Mouse (Mus musculus) left cerebral cortex, postnatal 25 days (tissue): ENCODE results near the gene Akap10. TPM values are rescaled to one million over a fixed set of nuclear protein-coding genes. Genes with fewer than 3 reads are reported as not detected.
"Not testable (repeated sequence)": the region's sequence is repeated elsewhere in the genome, so short reads cannot be mapped to it uniquely, and the experiment has no call there.

Source experiments
- DNase-seq, 2 experiments: peaks; one replicate each; pipeline ENCODE4 v3.0.0; 2022; ENCODE audit warnings: low spot score in 2 of 2, mixed read lengths in 1 of 2
- intact Hi-C: fragments of 180-260 bp; cut with DNase I; formaldehyde crosslinking; loops from one replicate; pipeline ENCODE4 v1.15.1; 2025
- total RNA-seq, 2 experiments: library from RNA; stranded (reverse); gene quantifications; 2 replicates each; pipeline ENCODE4 v1.2.3; 2021

Gene Akap10
- 10 to 100 TPM; 33.1 to 36.8 TPM for total RNA-seq

DNA sequence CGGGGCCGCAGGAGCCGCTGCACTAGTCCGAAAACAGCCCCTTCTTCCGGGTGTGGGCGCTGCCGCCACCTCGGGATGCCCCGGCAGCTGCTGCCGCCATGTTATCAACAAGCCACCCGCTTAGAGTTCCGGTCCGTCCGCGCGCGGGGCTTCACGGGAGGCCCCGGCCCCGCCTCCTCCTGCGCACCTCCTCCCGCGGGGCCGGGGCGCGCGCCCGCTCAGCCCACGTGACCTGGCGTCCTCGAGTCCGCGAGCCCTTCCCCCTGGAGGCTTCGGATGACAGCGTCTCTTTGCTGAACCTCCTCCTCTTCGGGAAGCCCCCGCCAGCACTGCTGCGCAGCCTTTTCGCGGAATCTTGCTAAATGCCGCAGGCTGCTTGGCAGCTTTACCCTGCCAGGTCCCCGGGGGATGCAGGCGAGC is at the start of gene Akap10:
Akap10 (minus strand) TSS at position 155 of the 420 bp plus-strand sequence.
- peak; percentile 96 to 97 for DNase-seq
- intact Hi-C loops: no loop called here

DNA sequence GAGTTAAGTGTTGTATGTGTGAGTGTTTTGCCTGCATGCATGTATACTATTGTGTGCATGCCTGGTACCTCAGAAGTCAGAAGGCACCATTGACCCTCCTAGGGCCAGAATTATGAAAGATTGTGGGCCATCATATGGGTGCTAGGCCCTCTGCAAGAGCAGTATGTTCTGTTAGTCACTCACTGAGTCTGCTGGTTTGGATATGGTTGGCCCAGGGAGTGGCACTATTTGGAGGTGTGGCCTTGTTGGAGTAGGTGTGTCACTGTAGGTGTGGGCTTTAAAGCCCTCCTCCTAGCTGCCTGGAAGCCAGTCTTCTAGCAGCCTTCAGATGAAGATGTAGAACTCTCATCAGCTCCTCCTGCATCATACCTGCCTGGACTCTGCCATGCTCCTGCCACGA is 45.7 kb upstream of the Akap10 start:
- intact Hi-C loops: no loop called here

DNA sequence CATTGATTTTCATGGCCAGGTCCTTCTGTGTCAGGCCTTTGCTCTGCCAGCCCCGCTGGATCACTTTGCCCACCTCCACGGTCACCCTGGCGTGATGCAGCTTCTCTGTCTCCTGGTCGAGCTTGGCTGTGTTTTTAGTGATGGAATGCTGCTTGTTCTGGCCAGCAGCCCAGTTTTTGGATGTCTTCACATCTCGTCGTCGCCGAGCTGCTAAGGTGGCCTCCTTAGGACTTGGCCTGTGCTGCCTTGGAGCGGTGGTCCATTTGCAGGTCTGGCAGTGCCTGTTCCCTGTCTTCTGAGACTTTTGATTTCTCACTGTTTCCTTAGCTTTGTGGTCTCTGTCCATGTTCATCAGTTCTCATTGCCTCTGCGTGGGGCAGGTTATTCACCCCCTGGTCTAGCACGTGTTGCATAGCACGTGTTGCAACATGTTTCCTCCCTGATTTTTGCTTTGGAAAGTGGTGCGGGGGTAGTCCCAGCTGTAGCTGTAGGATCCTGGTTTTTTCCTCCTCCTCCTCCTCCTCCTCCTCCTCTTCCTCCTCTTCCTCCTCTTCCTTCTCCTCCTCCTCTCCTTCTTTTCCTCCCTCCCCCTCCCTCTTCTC is 44.2 kb upstream of the Akap10 start:
- no peak for DNase-seq
- intact Hi-C loops: no loop called here

More for the DNA sequence above, 45.7 kb upstream of the Akap10 start:
- DNase-seq: no peak

DNA sequence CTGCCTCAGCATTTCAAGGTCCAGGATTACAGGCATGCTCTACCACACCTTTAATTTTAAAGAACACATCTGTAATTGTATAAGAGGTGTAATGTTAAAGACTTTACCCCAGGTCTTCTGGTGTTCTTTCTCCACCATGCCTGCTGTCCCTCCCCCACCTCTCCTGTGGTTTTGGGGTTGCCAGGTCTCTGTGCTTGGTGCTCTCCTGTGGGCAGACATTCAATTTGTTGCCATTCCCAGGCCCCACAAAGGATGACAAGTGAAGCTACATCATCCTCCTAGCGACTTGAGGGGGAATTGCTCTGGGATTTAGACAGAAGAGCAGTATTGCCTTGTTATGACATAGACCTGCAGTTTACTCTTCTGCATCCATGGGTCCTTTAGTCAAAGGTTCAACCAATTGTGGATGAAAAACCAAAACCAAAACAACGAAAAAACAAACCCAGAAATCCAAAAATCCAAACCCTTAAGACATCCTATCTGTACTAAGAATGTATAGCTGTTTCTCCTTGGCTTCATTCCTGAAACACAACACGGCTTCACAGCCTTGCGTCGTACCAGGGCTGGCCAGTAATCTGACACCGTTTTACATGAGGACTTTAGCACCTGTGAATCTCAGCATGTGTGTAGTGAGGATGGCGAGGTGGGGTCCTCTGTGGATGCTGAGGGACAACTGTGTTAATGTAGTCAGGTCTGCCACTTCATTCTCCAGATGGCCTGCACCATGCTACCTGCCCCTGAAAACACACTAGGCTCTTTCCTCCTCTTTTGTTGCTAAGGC is 41.6 kb upstream of the Akap10 start:
- DNase-seq: no peak
- intact Hi-C loops: no loop called here

DNA sequence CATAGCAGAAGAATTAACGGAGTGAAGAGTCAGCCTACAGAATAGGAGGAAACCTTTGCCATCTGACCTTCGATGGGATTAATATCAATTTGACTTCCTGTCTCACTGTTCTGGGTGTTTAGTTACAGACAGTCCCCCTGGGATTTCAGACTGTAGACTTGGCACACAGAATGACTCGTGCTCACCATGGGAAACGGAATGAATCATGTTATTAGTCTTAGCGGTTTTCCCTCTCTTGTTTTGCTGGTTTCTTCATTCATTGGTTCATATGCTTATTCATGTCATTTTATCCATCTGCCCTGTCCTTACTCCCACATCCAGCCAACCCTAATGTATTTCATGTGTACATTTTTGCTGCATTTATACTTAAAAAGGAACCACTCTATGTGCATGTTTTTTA is 40.8 kb upstream of the Akap10 start:
- peak in 1 of 2 experiments; percentile 16 for DNase-seq

DNA sequence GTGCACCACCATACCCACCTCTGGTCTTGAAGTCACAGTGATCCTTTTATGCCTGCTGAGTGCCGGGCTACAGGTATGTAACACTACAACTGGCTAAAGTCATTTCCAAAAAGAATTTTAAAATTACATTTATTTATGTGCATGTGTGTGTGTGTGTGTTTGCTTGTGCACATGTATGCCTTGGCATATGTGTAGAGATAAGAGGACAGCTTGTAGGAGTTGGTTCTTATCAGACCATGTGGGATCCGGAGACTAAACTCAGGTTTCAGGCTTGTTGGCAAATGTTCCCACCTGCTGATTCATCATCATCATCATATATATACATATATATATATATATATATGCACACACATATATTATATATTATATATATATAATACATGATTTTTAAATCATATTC is 38.8 kb upstream of the Akap10 start:
- DNase-seq: no peak
- intact Hi-C loops: no loop called here

More for the DNA sequence above, 40.8 kb upstream of the Akap10 start:
- intact Hi-C loops: no loop called here

DNA sequence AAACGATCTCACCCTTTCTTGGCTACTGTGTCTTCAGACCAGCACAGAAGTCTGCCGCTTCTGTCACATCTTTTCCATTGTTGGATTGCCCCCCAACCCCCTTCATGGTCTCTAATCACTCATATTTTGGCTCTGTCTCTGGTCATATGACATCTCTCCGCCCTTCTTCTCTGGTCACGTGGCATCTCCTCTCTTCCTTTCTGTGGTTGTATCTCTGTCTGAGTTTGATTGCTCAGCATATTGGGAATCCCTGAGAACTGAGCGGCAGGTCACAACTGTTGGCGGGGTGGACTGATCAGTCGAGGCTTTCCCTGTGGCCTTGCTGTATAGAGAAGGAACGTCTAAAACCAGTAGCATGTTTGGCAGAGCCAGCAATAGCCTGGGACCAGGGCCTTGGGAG is 37.0 kb upstream of the Akap10 start:
- no peak for DNase-seq
- intact Hi-C loops: no loop called here

DNA sequence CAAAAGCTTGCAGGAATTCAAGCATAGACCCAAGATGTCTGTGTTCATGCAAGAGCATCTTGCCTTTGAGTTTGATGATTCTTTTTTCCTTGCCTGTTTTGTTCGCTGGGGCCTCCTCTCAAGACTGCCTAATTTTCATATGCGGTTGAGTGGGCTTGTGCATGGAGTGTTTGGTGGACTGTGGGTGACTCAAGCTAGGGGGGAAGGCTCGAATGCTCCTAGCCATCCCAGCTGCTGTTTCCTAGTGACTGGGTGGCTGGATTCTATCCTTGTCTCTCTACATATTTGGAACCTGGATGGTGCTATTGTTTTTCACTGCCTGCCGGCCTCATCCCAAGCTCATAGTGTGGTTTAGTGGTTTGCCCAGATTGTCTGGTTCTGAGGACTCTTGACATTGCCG is 34.6 kb upstream of the Akap10 start:
- intact Hi-C loops: loop anchor here (2.0 kb wide), 1 partner anchor 40 kb away; no protein-coding TSS in a partner anchor
- DNase-seq: peak in 1 of 2 experiments; percentile 78

DNA sequence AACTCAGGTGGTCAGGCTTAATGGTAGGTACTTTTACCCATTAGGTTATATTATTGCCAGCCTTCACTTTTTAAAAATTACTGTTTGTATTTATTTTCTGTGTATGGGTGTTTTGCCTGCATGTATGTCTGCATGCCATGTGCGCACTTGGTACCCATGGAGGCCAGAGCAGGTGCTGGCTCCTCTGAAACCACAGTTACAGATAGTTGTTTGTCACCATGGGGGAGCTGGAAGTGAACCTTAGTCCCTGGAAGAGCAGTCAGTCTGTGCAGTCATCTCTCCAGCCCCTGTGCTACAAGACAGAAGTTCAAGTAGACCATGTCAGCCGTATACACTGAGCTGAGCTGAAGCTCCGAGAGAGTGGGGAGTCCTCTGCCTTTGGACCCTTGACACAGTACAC is 33.1 kb upstream of the Akap10 start:
- intact Hi-C loops: no loop called here
- DNase-seq: no peak

DNA sequence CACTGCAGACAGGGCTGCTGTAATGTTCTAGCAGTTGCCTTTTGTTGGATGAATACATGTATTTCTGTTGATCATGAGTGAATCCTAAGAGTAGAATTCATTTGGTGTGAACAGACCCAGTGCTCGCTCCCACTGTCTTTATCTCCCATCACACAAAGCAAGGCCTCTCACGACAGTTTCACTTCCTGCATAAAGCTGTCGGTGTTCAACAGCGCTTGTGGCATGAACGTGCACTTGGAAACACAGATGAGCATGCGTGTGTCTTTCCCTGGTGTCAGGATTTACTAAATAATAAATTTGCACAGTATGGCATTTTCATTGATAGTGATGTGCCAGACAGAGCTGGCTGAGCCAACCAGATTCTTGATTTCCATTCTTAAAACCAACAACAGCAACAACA is 32.6 kb upstream of the Akap10 start:
- no peak for DNase-seq
- intact Hi-C loops: no loop called here

DNA sequence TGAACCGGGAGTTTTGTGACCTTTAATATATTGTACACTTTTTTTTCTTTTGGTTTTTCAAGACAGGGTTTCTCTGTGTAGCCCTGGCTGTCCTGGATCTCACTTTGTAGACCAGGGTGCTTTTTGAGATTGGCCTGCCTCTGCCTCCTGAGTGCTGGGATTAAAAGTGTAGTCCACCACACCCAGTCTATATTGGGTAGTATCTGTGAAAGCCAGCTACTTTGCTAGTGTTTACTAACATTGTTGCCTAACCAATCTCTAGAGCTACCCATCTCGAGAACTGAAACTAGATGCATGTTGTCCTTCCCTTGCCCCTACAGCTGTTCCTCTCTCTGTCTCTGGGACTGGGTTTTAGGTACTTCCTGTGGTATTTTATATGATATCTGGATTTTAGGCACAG is 30.0 kb upstream of the Akap10 start:
- intact Hi-C loops: no loop called here
- DNase-seq: no peak

DNA sequence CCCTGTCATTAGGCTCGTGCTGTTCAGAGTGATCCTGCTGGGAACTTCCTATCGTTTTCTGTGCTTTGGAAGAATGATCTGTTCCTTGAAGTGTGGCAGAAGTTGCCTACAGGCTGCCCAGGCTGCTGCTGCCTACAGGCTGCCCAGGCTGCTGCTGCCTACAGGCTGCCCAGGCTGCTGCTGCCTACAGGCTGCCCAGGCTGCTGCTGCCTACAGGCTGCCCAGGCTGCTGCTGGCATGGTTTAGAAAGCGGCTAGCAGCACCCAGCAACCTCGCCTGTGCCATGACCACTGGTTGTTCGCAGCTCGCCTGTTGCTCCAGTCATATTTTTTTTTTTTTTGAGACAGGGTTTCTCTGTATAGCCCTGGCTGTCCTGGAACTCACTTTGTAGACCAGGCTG is 28.7 kb upstream of the Akap10 start:
- not testable (repeated sequence) for DNase-seq

DNA sequence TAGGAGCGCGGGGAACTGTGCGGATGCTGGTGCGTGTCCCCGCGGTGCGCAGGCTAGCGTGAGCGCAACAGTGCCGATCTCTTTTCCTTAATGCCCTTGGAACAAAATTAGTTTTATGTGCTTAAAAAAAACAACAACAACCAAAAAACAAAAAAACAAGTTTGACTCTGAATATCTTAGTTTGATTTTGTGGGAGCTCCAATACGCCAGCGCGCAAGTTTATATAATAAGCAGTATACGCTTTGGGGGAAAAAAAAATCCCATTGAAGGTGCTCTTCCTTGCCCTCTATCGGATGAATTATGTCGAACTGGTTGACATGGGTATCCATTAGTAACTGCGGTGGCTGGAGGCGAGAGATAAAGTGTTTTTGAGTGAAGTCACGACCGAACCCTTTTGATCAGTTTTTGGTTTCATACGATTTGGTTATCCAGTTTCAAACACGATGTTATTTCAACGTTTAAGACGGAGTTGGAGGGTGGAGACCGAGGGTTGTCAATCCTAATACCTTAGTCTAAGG is 27.3 kb upstream of the Akap10 start:
- DNase-seq: peak; percentile 23 to 51
- intact Hi-C loops: loop anchor here (2.0 kb wide), 1 partner anchor 53 kb away; no protein-coding TSS in a partner anchor

More for the DNA sequence above, 28.7 kb upstream of the Akap10 start:
- intact Hi-C loops: not testable (repeated sequence)

DNA sequence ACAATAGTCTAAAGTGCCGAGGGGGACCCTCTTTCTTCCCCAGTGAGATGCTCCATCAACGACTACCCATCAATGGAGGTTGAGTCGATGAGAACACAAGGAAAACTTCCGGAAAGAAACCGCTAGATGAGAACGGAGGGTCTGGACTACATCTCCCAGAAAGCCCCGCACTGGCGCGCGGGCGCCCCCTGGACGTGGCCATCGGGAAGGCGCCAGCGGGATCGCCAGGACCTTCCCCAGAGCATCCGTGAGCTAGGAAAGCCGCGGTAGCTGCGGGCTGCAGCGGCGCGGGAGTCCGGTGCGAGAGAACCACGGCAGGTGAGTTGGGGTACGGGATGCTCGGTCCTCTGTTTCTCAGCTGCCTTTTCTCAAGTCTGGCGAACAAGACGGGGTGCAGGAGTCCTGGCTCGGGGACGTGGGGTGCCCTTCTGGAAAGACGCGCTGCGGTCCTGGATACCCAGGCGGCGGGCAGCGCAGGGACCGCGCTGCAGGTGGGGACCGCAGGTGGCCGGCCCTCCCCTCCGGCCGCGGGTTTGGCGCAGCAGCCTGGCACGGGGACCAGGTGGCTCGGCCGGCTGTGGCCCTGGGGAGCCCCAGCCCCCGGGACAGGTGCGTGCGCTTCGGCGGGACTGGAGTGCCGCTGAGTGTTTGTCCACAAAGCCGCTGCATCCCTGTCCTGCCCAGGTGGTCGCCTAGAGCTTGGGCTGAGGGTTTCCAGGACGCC is 26.7 kb upstream of the Akap10 start, which contains the start of gene Specc1:
Specc1 (plus strand) TSS at position 192 of the 724 bp plus-strand sequence.
- DNase-seq: peak; percentile 92 to 95
- intact Hi-C loops: loop anchor here (2.0 kb wide), 1 partner anchor 54 kb away; no protein-coding TSS in a partner anchor

DNA sequence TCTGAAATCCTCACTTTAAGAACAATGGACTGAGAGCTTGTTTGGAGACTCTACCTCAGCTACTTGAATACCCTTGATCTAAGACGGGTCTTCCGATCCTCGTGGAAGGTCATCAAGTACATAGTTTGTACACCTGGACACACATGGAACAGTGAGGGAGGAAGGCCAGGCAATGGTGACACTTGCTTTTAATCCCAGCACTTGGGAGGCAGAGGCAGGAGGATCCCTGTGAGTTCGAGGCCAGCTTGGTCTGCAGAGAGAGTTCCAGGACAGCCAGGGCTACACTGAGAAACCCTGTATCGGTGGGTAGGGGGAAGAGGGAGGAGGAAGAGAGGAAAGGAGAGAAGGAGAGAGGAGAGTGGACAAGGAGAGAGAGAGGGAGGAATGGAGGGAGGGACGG is 25.9 kb upstream of the Akap10 start:
- intact Hi-C loops: loop anchor here (2.0 kb wide), 1 partner anchor 55 kb away; no protein-coding TSS in a partner anchor
- no peak for DNase-seq

DNA sequence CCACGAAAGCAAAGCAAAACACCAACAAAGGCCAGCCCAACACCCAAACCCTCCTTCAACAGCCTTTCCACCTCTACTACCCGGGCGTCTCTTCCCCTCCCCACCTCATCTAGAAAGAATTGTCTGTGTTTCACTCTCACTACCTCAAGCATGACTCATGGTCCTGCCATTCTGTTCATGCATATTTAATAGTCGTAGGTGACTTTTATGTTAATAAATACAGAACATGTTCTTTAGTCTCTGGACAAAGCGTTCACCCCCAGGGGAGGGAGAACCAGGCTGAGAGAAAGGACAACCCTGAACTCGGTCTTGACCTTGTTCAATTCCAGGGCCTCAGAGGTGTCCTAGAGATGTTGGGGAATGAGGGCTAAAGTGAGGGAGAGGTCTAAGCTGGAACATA is 25.1 kb upstream of the Akap10 start:
- intact Hi-C loops: no loop called here
- DNase-seq: no peak

DNA sequence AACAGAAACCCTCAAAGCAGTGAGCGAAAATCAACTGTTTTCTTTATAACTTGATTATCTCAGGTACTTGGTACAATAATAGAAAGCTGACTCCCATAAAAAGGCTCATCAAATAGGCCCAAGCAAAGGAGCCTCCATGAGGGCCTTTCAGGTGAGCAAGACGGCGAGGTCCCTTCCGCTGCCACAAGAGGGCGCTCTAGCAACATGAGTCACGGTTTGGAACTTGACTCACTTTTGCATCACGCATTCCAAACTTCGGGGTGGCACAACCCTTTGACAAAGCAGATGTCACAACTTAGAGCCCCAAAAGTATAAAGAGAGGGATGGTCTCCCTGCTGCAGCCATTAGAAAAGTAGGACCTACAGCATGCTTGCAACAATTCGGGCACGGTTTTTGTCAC is 20.6 kb upstream of the Akap10 start:
- intact Hi-C loops: loop anchor here (1.0 to 5.0 kb wide), 3 partner anchors 60 to 177 kb away; no protein-coding TSS in a partner anchor
- DNase-seq: peak; percentile 84 to 90

DNA sequence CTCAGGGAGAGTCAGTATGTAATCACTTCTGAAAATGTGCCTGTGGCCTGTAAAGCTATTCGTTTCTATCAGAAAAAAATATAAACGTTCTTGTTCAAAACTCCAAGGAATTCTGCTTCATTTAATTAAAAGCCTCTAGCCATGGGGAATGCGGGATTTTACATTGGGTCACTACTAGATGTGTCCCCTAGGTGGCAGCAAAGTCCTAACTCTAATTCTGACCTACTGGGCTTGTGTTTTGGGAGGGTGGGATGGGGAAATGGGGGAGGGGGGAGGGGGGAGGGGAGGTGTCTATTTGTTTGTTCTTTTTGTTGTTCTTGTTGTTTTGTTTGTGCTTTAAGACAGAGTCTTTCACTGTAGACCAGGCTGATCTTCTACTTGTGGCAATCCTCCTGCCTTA is 19.3 kb upstream of the Akap10 start:
- intact Hi-C loops: loop anchor here (2.0 kb wide), 1 partner anchor 331 kb away; the partner anchor contains the start of genes Ttc19 and Zswim7
- DNase-seq: peak; percentile 42 to 66

DNA sequence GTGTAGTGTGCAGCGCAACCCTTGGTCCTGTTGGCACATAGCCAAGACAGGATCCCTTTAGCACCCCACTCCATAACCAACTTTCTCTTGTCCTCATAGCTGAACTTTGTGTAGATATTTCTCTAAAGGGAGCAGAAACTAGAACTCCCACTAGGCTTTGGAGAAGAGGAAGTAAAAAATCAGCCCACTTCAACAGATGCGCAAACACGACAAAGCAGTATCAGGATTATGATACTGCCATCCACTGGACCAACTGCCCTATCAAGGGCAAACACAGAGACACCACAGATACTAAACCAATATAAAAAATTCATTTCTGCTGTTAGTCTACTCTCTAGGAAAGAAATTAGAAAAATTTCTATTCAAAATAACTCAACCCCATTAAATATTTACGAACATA is 16.6 kb upstream of the Akap10 start:
- intact Hi-C loops: no loop called here
- no peak for DNase-seq

DNA sequence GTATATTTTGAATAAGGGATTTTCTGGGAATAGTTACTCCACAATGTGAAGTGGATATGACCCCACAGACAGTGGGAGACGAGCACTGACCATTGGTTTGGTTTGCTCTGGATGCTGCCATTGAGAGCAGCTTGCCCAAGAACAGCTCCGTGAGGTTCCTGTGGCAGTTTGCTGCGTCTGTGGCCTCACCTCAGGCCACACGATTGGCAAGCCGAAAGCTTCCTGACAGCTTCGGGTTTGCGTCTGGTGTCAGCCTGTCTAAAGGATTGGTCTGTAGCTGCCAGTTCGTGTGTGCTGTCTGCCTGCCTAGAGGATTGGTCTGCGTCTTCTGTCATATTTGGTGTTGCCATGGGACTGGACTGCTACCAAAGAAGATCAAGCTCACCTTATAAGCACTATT is 14.4 kb upstream of the Akap10 start:
- DNase-seq: no peak
- intact Hi-C loops: no loop called here
